Mouse (Mus musculus) liver, embryonic 14.5 days (tissue): ENCODE data around the gene Gmnc.

ENCODE experiments used
- CTCF ChIP-seq: IDR thresholded peaks from 2 replicates; pipeline ENCODE4 v1.5.1; 2016; ENCODE audit warnings: antibody characterized with exemption, low read depth, control low read depth
- EP300 ChIP-seq: IDR thresholded peaks from 2 replicates; pipeline ENCODE4 v1.6.1; 2016; ENCODE audit warnings: antibody characterized with exemption, low read depth

DNA sequence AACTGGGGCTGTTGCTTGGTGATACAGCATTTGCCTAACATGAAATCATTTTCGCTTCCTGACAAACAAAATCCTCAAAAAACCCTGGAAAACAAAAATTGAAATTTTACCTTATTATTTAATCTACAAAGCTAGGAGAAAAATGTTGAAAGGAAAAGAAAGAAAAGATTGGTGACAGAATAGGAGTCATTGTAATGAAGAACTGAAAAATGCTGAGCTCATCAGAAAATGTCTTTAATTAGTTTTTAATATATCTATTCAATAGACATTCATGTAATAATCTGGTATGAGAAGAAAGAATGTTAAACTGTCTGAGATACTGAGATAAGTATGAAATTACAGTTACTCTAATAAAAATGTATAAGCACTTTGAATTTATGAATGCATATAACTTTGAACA, 3.3 kb downstream of the Gmnc start:
- TF ChIP-seq CTCF = no peak
- TF ChIP-seq EP300 = no peak
